Mouse (Mus musculus) CH12.LX (cell line): Measurements from ENCODE around the gene Mgat5b. TPM values are rescaled to one million over a fixed set of nuclear protein-coding genes. Genes with fewer than 3 reads are reported as not detected.

Experiments
- DNase-seq: peaks from one replicate; pipeline ENCODE4 v3.0.0-alpha.2; 2013; ENCODE audit errors: extremely low read depth
- H3K27ac ChIP-seq: 2 replicates; pipeline ENCODE4 v1.5.1; 2012; ENCODE audit warnings: low read depth, mild to moderate bottlenecking, control low read depth, moderate library complexity; ENCODE audit not compliant: insufficient read depth
- H3K27me3 ChIP-seq: replicated peaks from 2 replicates; pipeline ENCODE3; 2012; ENCODE audit warnings: inconsistent platforms
- H3K36me3 ChIP-seq, 2 experiments: replicated peaks in 1 of 2; 2 replicates each; pipeline versions ENCODE3 to v1.6.1; 2012; ENCODE audit warnings: inconsistent platforms in 1 of 2, low read length in 1 of 2, mild to moderate bottlenecking in 1 of 2, mixed read lengths in 1 of 2, moderate library complexity in 1 of 2; ENCODE audit not compliant: control insufficient read depth in 1 of 2, insufficient read depth in 1 of 2
- H3K4me1 ChIP-seq, 2 experiments: 2 replicates each; pipeline ENCODE4 v1.6.1; 2012; ENCODE audit warnings: inconsistent platforms in 1 of 2, moderate library complexity in 1 of 2; ENCODE audit not compliant: insufficient read depth in 2 of 2, control insufficient read depth in 1 of 2
- H3K4me2 ChIP-seq: 2 replicates; pipeline ENCODE4 v1.6.1; 2012; ENCODE audit warnings: low read depth, mild to moderate bottlenecking, control low read depth; ENCODE audit not compliant: poor library complexity, insufficient read depth, severe bottlenecking
- H3K4me3 ChIP-seq, 3 experiments: fragments of 150-350 bp in 1 of 3; sonication (generic) in 1 of 3; replicated peaks in 1 of 3; 2 replicates each; pipeline versions ENCODE3 to v1.5.1; 2011 to 2012; ENCODE audit warnings: low read depth in 2 of 3, low read length in 2 of 3, mild to moderate bottlenecking in 2 of 3, moderate library complexity in 2 of 3, control low read depth in 1 of 3, improper control_type of control experiment in 1 of 3, inconsistent platforms in 1 of 3, mixed read lengths in 1 of 3; ENCODE audit not compliant: poor library complexity in 1 of 3
- H3K79me2 ChIP-seq: replicated peaks from 2 replicates; pipeline ENCODE4 v1.6.1; 2012; ENCODE audit warnings: mild to moderate bottlenecking, moderate library complexity; ENCODE audit not compliant: control insufficient read depth, poor library complexity, insufficient read depth, severe bottlenecking; ENCODE audit errors: extremely low read depth
- H3K9ac ChIP-seq: 2 replicates; pipeline ENCODE4 v1.6.1; 2012; ENCODE audit warnings: low read depth, mild to moderate bottlenecking, control low read depth, moderate library complexity; ENCODE audit not compliant: insufficient read depth
- H3K9me3 ChIP-seq: replicated peaks from 2 replicates; pipeline ENCODE3; 2012; ENCODE audit warnings: low read length, inconsistent platforms, mixed read lengths
- BHLHE40 ChIP-seq: IDR thresholded peaks from 2 replicates; pipeline ENCODE4 v1.6.1; 2011; ENCODE audit warnings: mild to moderate bottlenecking, low read depth, low read length, improper control_type of control experiment
- CHD1 ChIP-seq: IDR thresholded peaks from 2 replicates; pipeline ENCODE4 v1.6.1; 2012; ENCODE audit warnings: low read depth, low read length, improper control_type of control experiment, inconsistent platforms
- CTCF ChIP-seq, 2 experiments: IDR thresholded peaks in 1 of 2; conservative IDR thresholded peaks in 1 of 2; 2 replicates each; pipeline ENCODE4 v1.5.1; 2011 to 2012; ENCODE audit warnings: low read depth in 2 of 2, low read length in 2 of 2, improper control_type of control experiment in 1 of 2, inconsistent platforms in 1 of 2, mild to moderate bottlenecking in 1 of 2, moderate library complexity in 1 of 2
- EP300 ChIP-seq: IDR thresholded peaks from 2 replicates; pipeline ENCODE4 v1.6.1; 2011; ENCODE audit warnings: low read length, improper control_type of control experiment
- JUN ChIP-seq: IDR thresholded peaks from 2 replicates; pipeline ENCODE4 v1.6.1; 2011; ENCODE audit warnings: low read depth, mild to moderate bottlenecking, low read length, improper control_type of control experiment, moderate library complexity; ENCODE audit not compliant: insufficient read depth
- JUND ChIP-seq: conservative IDR thresholded peaks from 2 replicates; pipeline ENCODE4 v1.6.1; 2011; ENCODE audit warnings: low read depth, low read length, improper control_type of control experiment
- KAT2A ChIP-seq: IDR thresholded peaks from 2 replicates; pipeline ENCODE4 v1.6.1; 2012; ENCODE audit warnings: low read length, improper control_type of control experiment, inconsistent platforms; ENCODE audit not compliant: insufficient replicate concordance
- MAFK ChIP-seq: IDR thresholded peaks from 2 replicates; pipeline ENCODE4 v1.6.1; 2011; ENCODE audit warnings: low read length, improper control_type of control experiment; ENCODE audit not compliant: insufficient replicate concordance
- MAX ChIP-seq: IDR thresholded peaks from 2 replicates; pipeline ENCODE4 v1.6.1; 2011; ENCODE audit warnings: low read length, improper control_type of control experiment
- MEF2A ChIP-seq: IDR thresholded peaks from 2 replicates; pipeline ENCODE4 v1.6.1; 2014; ENCODE audit warnings: low read depth, mild to moderate bottlenecking, inconsistent platforms, low read length, improper control_type of control experiment, borderline replicate concordance
- MXI1 ChIP-seq: IDR thresholded peaks from 2 replicates; pipeline ENCODE4 v1.6.1; 2011; ENCODE audit warnings: mild to moderate bottlenecking, low read depth, low read length, improper control_type of control experiment
- NRF1 ChIP-seq: IDR thresholded peaks from 2 replicates; pipeline ENCODE4 v1.6.1; 2014; ENCODE audit warnings: low read depth, mild to moderate bottlenecking, inconsistent platforms, low read length, improper control_type of control experiment, moderate library complexity
- POLR2A ChIP-seq: IDR thresholded peaks from 2 replicates; pipeline ENCODE4 v1.6.1; 2011; ENCODE audit warnings: low read depth, mild to moderate bottlenecking, improper control_type of control experiment, low read length
- SMC3 ChIP-seq: IDR thresholded peaks from 2 replicates; pipeline ENCODE4 v1.6.1; 2011; ENCODE audit warnings: low read depth, low read length, improper control_type of control experiment
- UBTF ChIP-seq: IDR thresholded peaks from 2 replicates; pipeline ENCODE4 v1.6.1; 2012; ENCODE audit warnings: low read depth, mild to moderate bottlenecking, inconsistent platforms, low read length, improper control_type of control experiment, moderate library complexity
- ZC3H11A ChIP-seq: IDR thresholded peaks from 2 replicates; pipeline ENCODE4 v1.6.1; 2012; ENCODE audit warnings: low read depth, mild to moderate bottlenecking, inconsistent platforms, low read length, improper control_type of control experiment
- ZKSCAN1 ChIP-seq: IDR thresholded peaks from 2 replicates; pipeline ENCODE4 v1.6.1; 2012; ENCODE audit warnings: low read depth, inconsistent platforms, low read length, improper control_type of control experiment, borderline replicate concordance
- ZNF384 ChIP-seq: IDR thresholded peaks from 2 replicates; pipeline ENCODE4 v1.6.1; 2012; ENCODE audit warnings: low read depth, low read length, improper control_type of control experiment, inconsistent platforms
- dilution Hi-C: fragments of 300-500 bp; cut with MboI; formaldehyde crosslinking; loops from 2 replicates; pipeline ENCODE4 v1.14.3; 2020; ENCODE audit warnings: low sequenced_read_pairs; ENCODE audit not compliant: extremely low pct_unique_long_range_greater_than_20kb, extremely low pct_ligation_motif_present
- in situ Hi-C: fragments of 300-500 bp; cut with MboI; formaldehyde crosslinking; loops from 3 replicates; pipeline ENCODE4 v1.14.3; 2019; ENCODE audit warnings: low sequenced_read_pairs, low pct_ligation_motif_present, low pct_unique_long_range_greater_than_20kb, mixed read lengths
- polyA plus RNA-seq: library from polyadenylated mRNA; unstranded; fragments of >175 nt; gene quantifications from 2 replicates; pipeline ENCODE4 v1.2.1, GENCODE M21; 2012; ENCODE audit warnings: low read depth; ENCODE audit not compliant: insufficient read length
- total RNA-seq, 2 experiments: library from RNA; depleted of rRNA; stranded (reverse); fragments of 300-350 nt in 1 of 2; fragments of >200 nt in 1 of 2; gene quantifications; 2 replicates each; pipeline ENCODE4 v1.2.3; 2012 to 2014

The Mgat5b gene
- total and polyA plus RNA-seq, 3 experiments: not detected

GRCm38 (mm10) chr11:117001789-117002188 lies 83.1 kb downstream of the Mgat5b start:
- Histone ChIP-seq H3K27me3 (peaks cover 71% of the 10 kb centered on the region), H3K4me3 (no peak overlapping the region), H3K79me2 (no peaks in the 10 kb centered on the region), H3K9ac (no peak overlapping the region), H3K9me3 (peaks cover 6% of the 10 kb centered on the region), H3K4me1 (peaks cover 5 to 28% of the 10 kb centered on the region in 2 experiments; a peak in 3 of 4 replicates), H3K36me3 (no peaks in the 10 kb centered on the region), H3K4me2 (no peak overlapping the region), H3K27ac (no peak overlapping the region)
- DNase-seq: no peak
- in situ Hi-C loops (no loop called here), dilution Hi-C loops (no loop called here)
- TF ChIP-seq MXI1: no peak
- no peak for TF ChIP-seq CHD1
- TF ChIP-seq UBTF: no peak

- Histone ChIP-seq H3K4me1 (peaks cover 10 to 41% of the 10 kb centered on the region in 2 experiments), H3K27me3 (peaks cover 73% of the 10 kb centered on the region)
- no peak for TF ChIP-seq KAT2A
- TF ChIP-seq MEF2A: no peak
- no peak for TF ChIP-seq CTCF (conservative IDR thresholded peaks at IDR 0.05 in 1 of 2, IDR thresholded peaks at IDR 0.05 in 1 of 2; ENCODE audit: low read depth in 2 of 2, low read length in 2 of 2)
- no peak for TF ChIP-seq MXI1
- TF ChIP-seq, all 38 proteins: peak for 0
- Histone ChIP-seq H3K79me2 (no peaks in the 10 kb centered on the region), H3K4me3 (no peak overlapping the region), H3K36me3 (no peaks in the 10 kb centered on the region), H3K27ac (no peak overlapping the region), H3K4me2 (no peak overlapping the region), H3K9ac (no peak overlapping the region), H3K9me3 (peaks cover 5% of the 10 kb centered on the region)
- in situ Hi-C loops: no loop called here
- dilution Hi-C loops: no loop called here
- DNase-seq: no peak
Observed at GRCm38 (mm10) chr11:117003503-117003902, 84.8 kb downstream of the Mgat5b start.

- DNase-seq: no peak
- Histone ChIP-seq H3K4me3 (no peak overlapping the region), H3K4me1 (peaks cover 11 to 44% of the 10 kb centered on the region in 2 experiments), H3K36me3 (no peaks in the 10 kb centered on the region), H3K9me3 (no peaks in the 10 kb centered on the region), H3K79me2 (no peaks in the 10 kb centered on the region), H3K9ac (no peak overlapping the region), H3K27me3 (peaks cover 71% of the 10 kb centered on the region), H3K27ac (no peak overlapping the region), H3K4me2 (no peak overlapping the region)
- in situ Hi-C loops (no loop called here), dilution Hi-C loops (no loop called here)
- TF ChIP-seq MAX (no peak), MAFK (no peak), ZKSCAN1 (no peak), POLR2A (no peak), BHLHE40 (no peak), SMC3 (no peak), EP300 (no peak), NRF1 (no peak), JUN (no peak), ZC3H11A (no peak), ZNF384 (no peak), JUND (no peak), KAT2A (no peak)
Observed at GRCm38 (mm10) chr11:117004277-117004676, 85.6 kb downstream of the Mgat5b start.
